Mouse (Mus musculus) forebrain, embryonic 10.5 days (tissue): Measurements from ENCODE around the gene H2al1b. TPM values are rescaled to one million over a fixed set of nuclear protein-coding genes. Genes with fewer than 3 reads are reported as not detected.
A peak's percentile ranks its signal among the peaks of the same experiment; 100 is the strongest.
"Not testable (repeated sequence)": the region's sequence is repeated elsewhere in the genome, so short reads cannot be mapped to it uniquely, and the experiment has no call there.

Experiments used
- DNase-seq: peaks from one replicate; pipeline ENCODE4 v3.0.0-alpha.2; 2017; ENCODE audit warnings: low spot score; ENCODE audit errors: extremely low spot score
- H3K27ac ChIP-seq: fragments of 300-500 bp; sonication (generic); 2 replicates; pipeline ENCODE4 v1.5.1; 2016; ENCODE audit warnings: mild to moderate bottlenecking
- H3K27me3 ChIP-seq: fragments of 300-500 bp; sonication (generic); 2 replicates; pipeline ENCODE4 v1.6.1; 2016; ENCODE audit warnings: mild to moderate bottlenecking; ENCODE audit not compliant: poor library complexity, severe bottlenecking
- H3K36me3 ChIP-seq: fragments of 300-500 bp; sonication (generic); replicated peaks from 2 replicates; pipeline ENCODE4 v1.6.1; 2016; ENCODE audit warnings: mild to moderate bottlenecking, moderate library complexity
- H3K4me1 ChIP-seq: fragments of 300-500 bp; sonication (generic); 2 replicates; pipeline ENCODE4 v1.6.1; 2016
- H3K4me3 ChIP-seq: fragments of 300-500 bp; sonication (generic); 2 replicates; pipeline ENCODE4 v1.5.1; 2016; ENCODE audit warnings: mild to moderate bottlenecking, moderate library complexity
- H3K9me3 ChIP-seq: fragments of 300-500 bp; sonication (generic); 2 replicates; pipeline ENCODE4 v1.6.1; 2016; ENCODE audit warnings: mild to moderate bottlenecking, moderate library complexity
- WGBS: fragments of 180-500 bp; shearing (Covaris S2); methylation state at CpG from one replicate; pipeline ENCODE4 v1.1.7; 2016; 5-methylcytosine and 5-hydroxymethylcytosine counted together
- polyA plus RNA-seq: library from polyadenylated mRNA; unstranded; fragments of >200 nt; fragmentation: Nextera tagmentation; extraction: Ambion mirVana; gene quantifications from 2 replicates; pipeline ENCODE4 v1.2.1, GENCODE M21; 2016

Gene H2al1b
- not detected in 2 replicates for polyA plus RNA-seq

- H3K4me1 ChIP-seq, H3K27me3 ChIP-seq, H3K9me3 ChIP-seq, H3K36me3 ChIP-seq, H3K4me3 ChIP-seq, H3K27ac ChIP-seq, DNase-seq: not testable (repeated sequence)
- WGBS = 93% methylated on average over 1 of the region's 3 CpGs
These were observed at the start of gene H2al1b for GRCm38 (mm10) chrX:11302132-11302531. TSS of gene H2al1b (plus strand) at chrX:11302432.

- no peaks in the 10 kb centered on the region for H3K36me3 ChIP-seq
- DNase-seq = no peak
- H3K4me1 ChIP-seq = peaks cover 31% of the 10 kb centered on the region
- H3K27me3 ChIP-seq = peaks cover 96% of the 10 kb centered on the region
- no peak overlapping the region for H3K27ac ChIP-seq
- H3K4me3 ChIP-seq = no peak overlapping the region
- WGBS = 74% methylated on average over 5 of the region's 5 CpGs
- H3K9me3 ChIP-seq = no peaks in the 10 kb centered on the region
These were observed 48.2 kb upstream of the H2al1b start for GRCm38 (mm10) chrX:11254062-11254461.

GRCm38 (mm10) chrX:11254521-11255207 is 47.6 kb upstream of the H2al1b start:
- Histone ChIP-seq H3K9me3 (no peaks in the 10 kb centered on the region), H3K27ac (0 out of 2 replicates have a peak overlapping the region, but pooled peaks have one; percentile 25), H3K4me1 (peaks cover 30% of the 10 kb centered on the region), H3K27me3 (peaks cover 97% of the 10 kb centered on the region), H3K4me3 (no peak overlapping the region), H3K36me3 (no peaks in the 10 kb centered on the region)
- DNase-seq = no peak
- WGBS = 53% methylated on average over 11 of the region's 11 CpGs

GRCm38 (mm10) chrX:11255564-11256360 is 46.5 kb upstream of the H2al1b start:
- Histone ChIP-seq H3K27me3 (peaks cover 98% of the 10 kb centered on the region), H3K9me3 (no peaks in the 10 kb centered on the region), H3K36me3 (no peaks in the 10 kb centered on the region), H3K27ac (0 out of 2 replicates have a peak overlapping the region, but pooled peaks have one; percentile 25), H3K4me3 (no peak overlapping the region), H3K4me1 (peaks cover 19% of the 10 kb centered on the region)
- 68% methylated on average over 8 of the region's 8 CpGs for WGBS
- DNase-seq = no peak

- no peak overlapping the region for H3K4me3 ChIP-seq
- WGBS = 84% methylated on average over 8 of the region's 8 CpGs
- no peaks in the 10 kb centered on the region for H3K9me3 ChIP-seq
- H3K27ac ChIP-seq = no peak overlapping the region
- no peaks in the 10 kb centered on the region for H3K36me3 ChIP-seq
- H3K27me3 ChIP-seq = peaks cover 90% of the 10 kb centered on the region
- no peak for DNase-seq
- H3K4me1 ChIP-seq = no peaks in the 10 kb centered on the region
These were observed 37.3 kb upstream of the H2al1b start for GRCm38 (mm10) chrX:11264918-11265317.

GRCm38 (mm10) chrX:11267791-11268190 is 34.4 kb upstream of the H2al1b start:
- H3K4me3 ChIP-seq = no peak overlapping the region
- no peaks in the 10 kb centered on the region for H3K9me3 ChIP-seq
- no peak overlapping the region for H3K27ac ChIP-seq
- H3K4me1 ChIP-seq = no peaks in the 10 kb centered on the region
- H3K36me3 ChIP-seq = no peaks in the 10 kb centered on the region
- DNase-seq = no peak
- peaks cover 84% of the 10 kb centered on the region for H3K27me3 ChIP-seq
- 72% methylated on average over 7 of the region's 7 CpGs for WGBS

- DNase-seq = no peak
- WGBS = 84% methylated on average over 3 of the region's 3 CpGs
- H3K27me3 ChIP-seq = peaks cover 89% of the 10 kb centered on the region
These were observed 33.2 kb upstream of the H2al1b start for GRCm38 (mm10) chrX:11269074-11269473.

GRCm38 (mm10) chrX:11273190-11273589 is 29.0 kb upstream of the H2al1b start:
- Histone ChIP-seq H3K27me3 (peaks cover 76% of the 10 kb centered on the region), H3K36me3 (no peaks in the 10 kb centered on the region), H3K4me1 (no peaks in the 10 kb centered on the region), H3K4me3 (no peak overlapping the region), H3K27ac (no peak overlapping the region), H3K9me3 (no peaks in the 10 kb centered on the region)
- WGBS = 83% methylated on average over 3 of the region's 3 CpGs
- DNase-seq = no peak

More at GRCm38 (mm10) chrX:11269074-11269473, 33.2 kb upstream of the H2al1b start:
- H3K4me3 ChIP-seq = no peak overlapping the region
- H3K27ac ChIP-seq = no peak overlapping the region
- H3K36me3 ChIP-seq = no peaks in the 10 kb centered on the region
- no peaks in the 10 kb centered on the region for H3K9me3 ChIP-seq
- no peaks in the 10 kb centered on the region for H3K4me1 ChIP-seq

- no peaks in the 10 kb centered on the region for H3K4me1 ChIP-seq
- no peak overlapping the region for H3K27ac ChIP-seq
- no peak for DNase-seq
- peaks cover 71% of the 10 kb centered on the region for H3K27me3 ChIP-seq
- no peaks in the 10 kb centered on the region for H3K36me3 ChIP-seq
- H3K4me3 ChIP-seq = no peak overlapping the region
- no peaks in the 10 kb centered on the region for H3K9me3 ChIP-seq
- WGBS = 82% methylated on average over 6 of the region's 6 CpGs
These were observed 25.1 kb upstream of the H2al1b start for GRCm38 (mm10) chrX:11277083-11277482.

GRCm38 (mm10) chrX:11280741-11281140 is 21.5 kb upstream of the H2al1b start:
- Histone ChIP-seq H3K9me3 (peaks cover 3% of the 10 kb centered on the region; the same call in 1 of the 2 replicates), H3K27ac (no peak overlapping the region), H3K4me1 (no peaks in the 10 kb centered on the region), H3K27me3 (peaks cover 54% of the 10 kb centered on the region), H3K36me3 (no peaks in the 10 kb centered on the region), H3K4me3 (no peak overlapping the region)
- WGBS = 80% methylated on average over 2 of the region's 2 CpGs
- DNase-seq = no peak

- H3K36me3 ChIP-seq = no peaks in the 10 kb centered on the region
- 89% methylated on average over 14 of the region's 14 CpGs for WGBS
- no peak overlapping the region for H3K27ac ChIP-seq
- H3K4me3 ChIP-seq = no peak overlapping the region
- peaks cover 3% of the 10 kb centered on the region; the same call in 1 of the 2 replicates for H3K9me3 ChIP-seq
- peaks cover 70% of the 10 kb centered on the region for H3K27me3 ChIP-seq
- H3K4me1 ChIP-seq = no peaks in the 10 kb centered on the region
- no peak for DNase-seq
These were observed 13.8 kb upstream of the H2al1b start for GRCm38 (mm10) chrX:11288306-11288882.

- no peak overlapping the region for H3K27ac ChIP-seq
- DNase-seq = no peak
- 44% methylated on average over 4 of the region's 4 CpGs for WGBS
- no peaks in the 10 kb centered on the region for H3K4me1 ChIP-seq
- peaks cover 76% of the 10 kb centered on the region for H3K27me3 ChIP-seq
- no peaks in the 10 kb centered on the region for H3K9me3 ChIP-seq
- H3K36me3 ChIP-seq = no peaks in the 10 kb centered on the region
- H3K4me3 ChIP-seq = no peak overlapping the region
These were observed 13.0 kb upstream of the H2al1b start for GRCm38 (mm10) chrX:11289244-11289643.

- DNase-seq, H3K4me3 ChIP-seq, H3K27ac ChIP-seq, H3K9me3 ChIP-seq, H3K36me3 ChIP-seq, H3K4me1 ChIP-seq: not testable (repeated sequence)
- peaks cover 32% of the 10 kb centered on the region for H3K27me3 ChIP-seq
- WGBS = no CpG with 5 or more reads among the region's 3 CpGs
These were observed 3.3 kb upstream of the H2al1b start, which contains the start of gene H2al1a for GRCm38 (mm10) chrX:11298957-11299356. TSS of gene H2al1a (plus strand) at chrX:11299257.
